Mouse (Mus musculus): ENCODE measurements at regions not wholly inside any gene's neighbourhood (a gene's known extent, or its start where the extent isn't known, plus 50 kb on each side); places are given as distances from the start of the nearest gene placed in this dataset.

- no peak for DNase-seq
These were observed 710.2 kb upstream of the Tenm4 start for GRCm38 (mm10) chr7:95460889-95461288.

GRCm38 (mm10) chr7:95465506-95465905 is 705.5 kb upstream of the Tenm4 start:
- no peak for DNase-seq

GRCm38 (mm10) chr7:95467028-95467427 is 704.0 kb upstream of the Tenm4 start:
- DNase-seq: no peak

DNA sequence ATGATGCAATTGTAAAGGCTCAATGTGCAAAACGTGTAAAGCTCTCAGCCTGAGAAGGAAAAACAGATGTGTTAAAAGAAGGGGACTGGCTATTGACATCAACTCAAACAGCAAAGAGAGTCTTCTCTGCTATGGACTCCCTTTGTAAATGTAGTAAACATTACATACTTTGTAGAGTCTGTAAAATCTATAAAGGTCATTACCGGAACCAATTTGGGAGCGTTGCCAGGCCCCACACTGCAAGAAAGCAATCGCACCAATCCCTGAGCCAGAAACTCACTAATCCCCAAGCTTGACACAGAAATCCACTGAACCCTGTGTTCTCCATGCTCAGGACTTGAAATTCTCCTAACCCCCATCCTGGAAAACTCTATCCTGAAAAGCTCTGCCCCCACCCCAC is 697.2 kb upstream of the Tenm4 start:
- no peak for DNase-seq

DNA sequence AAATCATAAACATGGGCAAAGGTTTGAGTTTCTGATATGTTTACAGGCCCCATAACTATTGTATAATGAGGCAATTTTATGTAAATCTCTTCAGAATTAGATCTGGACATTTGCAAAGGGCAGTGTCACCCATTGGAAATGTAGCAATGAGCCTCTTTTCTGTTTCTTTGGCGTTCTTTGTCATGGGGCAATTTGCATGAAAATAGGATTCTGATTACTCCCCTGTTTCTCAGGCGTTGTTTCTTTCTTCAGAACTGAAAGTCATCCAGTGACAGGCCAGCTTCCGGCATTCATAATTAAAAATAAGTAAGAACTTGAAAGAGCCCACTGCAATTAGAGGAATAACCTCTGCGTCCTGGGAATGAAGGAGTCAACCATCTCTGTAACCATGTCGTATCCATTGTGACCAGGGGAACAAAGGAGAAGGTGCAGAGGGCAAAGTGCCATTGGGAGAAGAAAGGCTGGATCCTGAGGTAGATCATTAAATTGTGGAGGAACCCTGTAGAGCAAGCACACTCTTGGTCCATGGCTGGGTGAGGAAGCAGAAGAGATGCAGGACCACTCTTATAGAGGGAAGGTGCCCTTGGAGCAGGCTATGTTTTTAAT is 690.8 kb upstream of the Tenm4 start:
- no peak for DNase-seq

- DNase-seq: peak in 1 of 2 experiments; percentile 39
These were observed 681.4 kb upstream of the Tenm4 start for GRCm38 (mm10) chr7:95489666-95490065.

- no peak for DNase-seq
These were observed 676.3 kb upstream of the Tenm4 start for GRCm38 (mm10) chr7:95494793-95495192.

GRCm38 (mm10) chr7:95502959-95503358 is 668.1 kb upstream of the Tenm4 start:
- no peak for DNase-seq

DNA sequence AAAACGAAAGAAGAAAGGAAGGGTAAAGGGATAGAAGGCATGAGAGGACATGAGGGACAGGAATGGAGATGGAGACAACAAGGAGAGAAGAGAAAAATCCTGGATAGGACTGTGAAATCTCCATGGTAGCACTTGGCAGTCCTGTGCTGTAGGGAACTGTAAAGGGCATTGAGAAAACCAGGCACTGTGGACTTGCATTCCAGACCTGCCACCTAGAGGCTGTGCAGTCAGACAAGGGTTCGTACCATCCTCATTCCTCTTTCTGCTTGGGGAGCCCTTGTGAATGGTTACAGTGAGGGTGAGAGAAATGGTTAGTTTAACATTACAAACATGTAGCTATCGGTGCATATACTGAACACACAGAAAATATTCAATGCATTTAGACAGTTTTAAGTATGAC is 623.8 kb upstream of the Tenm4 start:
- DNase-seq: no peak

GRCm38 (mm10) chr7:95550099-95550498 is 620.9 kb upstream of the Tenm4 start:
- no peak for DNase-seq

DNA sequence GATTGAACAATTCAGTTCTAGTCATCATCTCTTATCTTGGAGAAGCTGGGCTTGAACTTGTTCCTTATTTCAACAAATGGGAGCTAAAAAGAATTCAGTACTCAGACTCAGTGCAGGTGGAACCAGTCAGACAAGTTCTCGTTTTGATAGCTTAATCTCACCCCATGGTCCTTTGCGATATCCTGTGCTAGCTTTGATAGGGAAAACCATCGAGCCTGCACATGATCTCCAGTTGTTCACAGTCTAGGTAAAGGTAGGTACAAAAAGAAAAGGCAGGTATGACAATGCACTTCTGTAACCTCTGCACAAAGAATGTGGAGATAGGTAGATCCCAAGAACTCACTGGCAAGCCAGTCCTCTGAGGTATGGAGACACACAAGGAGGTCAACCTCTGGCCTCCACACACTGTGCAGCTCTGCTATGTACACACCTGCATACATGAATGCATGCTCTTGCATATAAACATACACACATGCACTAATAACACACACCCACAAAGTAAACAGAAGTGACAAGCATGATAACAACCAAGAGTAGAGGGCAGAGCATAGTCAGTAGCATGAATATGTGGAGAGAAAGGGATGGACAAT is 619.2 kb upstream of the Tenm4 start:
- DNase-seq: no peak

GRCm38 (mm10) chr7:95558589-95558988 is 612.5 kb upstream of the Tenm4 start:
- DNase-seq: no peak

DNA sequence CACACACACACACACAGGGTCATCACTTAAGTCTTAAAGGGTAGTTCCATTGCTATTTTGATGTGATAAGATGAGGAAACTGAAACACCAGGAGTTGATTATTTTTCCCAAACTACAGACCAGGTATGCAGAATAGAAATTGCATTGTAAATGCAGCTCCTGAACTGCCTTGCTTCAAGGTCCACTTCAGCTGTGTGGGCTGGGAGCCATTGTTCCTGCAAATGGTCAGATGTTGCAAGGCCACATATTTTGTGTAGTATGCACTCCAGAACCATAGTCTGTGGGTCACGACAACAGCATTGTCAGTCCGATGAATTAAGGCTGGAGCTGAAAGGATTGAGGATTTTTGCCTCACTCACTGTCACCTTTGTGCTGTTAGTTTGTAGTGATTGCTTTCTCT is 592.4 kb upstream of the Tenm4 start:
- DNase-seq: peak; percentile 31 to 72

- DNase-seq: no peak
These were observed 589.7 kb upstream of the Tenm4 start for GRCm38 (mm10) chr7:95581325-95581724.

GRCm38 (mm10) chr7:95598339-95598738 is 572.7 kb upstream of the Tenm4 start:
- no peak for DNase-seq

- DNase-seq: no peak
These were observed 557.3 kb upstream of the Tenm4 start for GRCm38 (mm10) chr7:95613736-95614135.

DNA sequence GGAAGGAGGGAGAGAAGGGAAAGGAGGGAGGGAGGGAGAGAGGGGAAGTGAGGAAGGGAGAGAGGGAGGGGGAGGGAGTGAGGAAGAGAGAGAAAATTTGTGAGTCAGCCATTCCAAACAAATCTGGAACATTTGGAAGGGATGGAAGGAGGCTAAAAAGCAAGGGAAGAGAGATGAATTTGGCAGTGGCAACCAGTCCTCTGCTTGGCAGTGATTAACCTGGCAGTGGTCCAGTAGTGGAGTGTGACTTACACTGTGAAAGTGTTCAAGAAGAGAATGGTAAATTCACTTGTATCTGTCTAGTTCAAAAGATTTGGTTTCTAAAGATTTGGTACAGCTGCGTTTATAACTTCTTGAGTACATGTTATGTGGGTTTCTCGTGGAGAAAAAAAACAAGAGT is 553.7 kb upstream of the Tenm4 start:
- DNase-seq: peak; percentile 29 to 38

DNA sequence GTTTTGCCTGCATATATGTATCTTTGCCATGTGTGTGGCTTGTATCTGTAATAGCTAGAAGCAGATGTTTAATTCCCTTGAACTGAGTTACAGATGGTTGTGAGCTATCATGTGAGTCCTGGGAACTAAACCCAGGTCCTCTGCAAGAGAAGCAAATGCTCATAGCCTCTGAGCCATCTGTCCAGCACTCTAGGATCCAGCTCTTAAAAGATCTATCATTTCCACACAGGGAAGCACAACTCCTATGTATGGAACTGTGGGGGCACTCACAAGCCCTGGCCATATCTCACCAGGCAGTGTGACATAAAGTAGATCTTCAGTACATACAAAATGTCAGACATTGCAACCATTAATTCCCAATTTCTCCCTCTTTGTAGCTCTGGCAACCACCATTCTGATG is 552.9 kb upstream of the Tenm4 start:
- no peak for DNase-seq

DNA sequence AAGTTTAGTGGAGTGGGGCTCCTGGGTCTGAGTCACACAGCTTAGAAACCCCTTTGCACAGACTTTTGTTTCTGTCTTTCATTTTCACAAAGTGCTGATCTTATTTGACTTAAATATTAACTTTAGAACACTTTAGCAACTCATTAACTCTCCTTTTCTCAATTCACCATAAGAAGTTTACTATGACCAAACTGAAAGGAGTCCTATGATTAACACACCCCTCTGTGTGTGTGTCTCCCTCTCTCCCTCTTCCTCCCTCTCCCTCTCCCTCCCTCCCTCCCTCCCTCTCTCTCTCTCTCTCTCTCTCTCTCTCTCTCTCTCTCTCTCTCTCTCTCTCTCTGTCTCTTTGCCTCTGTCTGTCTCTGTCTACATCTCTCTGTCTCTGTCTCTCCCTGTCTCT is 551.0 kb upstream of the Tenm4 start:
- no peak for DNase-seq

GRCm38 (mm10) chr7:95640683-95641082 is 530.4 kb upstream of the Tenm4 start:
- no peak for DNase-seq

GRCm38 (mm10) chr7:95674319-95674718 is 496.7 kb upstream of the Tenm4 start:
- no peak for DNase-seq

GRCm38 (mm10) chr7:95682521-95682920 is 488.5 kb upstream of the Tenm4 start:
- DNase-seq: peak; percentile 6 to 34

DNA sequence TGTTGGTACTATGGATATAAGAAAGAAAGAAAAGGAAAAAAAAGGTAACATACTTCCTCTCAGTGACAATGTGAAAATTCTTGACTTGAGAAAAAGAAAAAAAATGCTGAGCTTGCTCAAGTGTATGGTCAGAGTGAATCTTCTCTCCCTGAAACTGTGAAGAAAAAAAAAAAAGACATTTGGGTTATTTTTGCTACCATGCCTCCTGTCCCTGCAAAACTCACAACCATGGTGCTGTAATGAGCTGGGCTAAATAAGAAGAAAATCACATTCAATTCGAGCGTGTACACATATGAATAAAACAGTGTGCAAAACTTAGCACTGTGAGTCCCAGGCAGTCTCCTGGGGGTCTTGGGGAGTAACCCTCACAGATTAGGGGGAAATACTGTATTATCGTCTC is 483.3 kb upstream of the Tenm4 start:
- no peak for DNase-seq

GRCm38 (mm10) chr7:95688151-95689146 is 482.6 kb upstream of the Tenm4 start:
- DNase-seq: no peak

All from lung, postnatal 4 days (tissue).